7 mouse cellular contexts compared by ENCODE assay signal in genomic region chr9:106123599-106123998, GRCm38 (mm10). TPM values are rescaled to one million over a fixed set of nuclear protein-coding genes. Genes with fewer than 3 reads are reported as not detected.
A peak's percentile ranks its signal among the peaks of the same experiment; 100 is the strongest.
DNase-seq lines count a peak whose midpoint lies in the region; ATAC-seq and TF ChIP-seq lines count a peak whose summit lies in the region.

No protein-coding gene starts in this region.

- no peaks in the 10 kb centered on the region for H3K27me3 ChIP-seq in intestine, embryonic 15.5 days (replicated peaks)
- no peaks in the 10 kb centered on the region for H3K27me3 ChIP-seq in intestine, embryonic 16.5 days (replicated peaks; ENCODE audit: control insufficient read depth, insufficient read depth, low read length)
- H3K27me3 ChIP-seq in kidney, adult 2 months (replicated peaks; ENCODE audit: control insufficient read depth, insufficient read depth, low read length): no peaks in the 10 kb centered on the region

- H3K27ac ChIP-seq in intestine, embryonic 15.5 days: no peak overlapping the region
- no peak overlapping the region for H3K27ac ChIP-seq in intestine, embryonic 16.5 days (ENCODE audit: low read length)
- no peak overlapping the region for H3K27ac ChIP-seq in kidney, adult 2 months (ENCODE audit: insufficient read depth, low read depth, low read length)

- H3K36me3 ChIP-seq in intestine, embryonic 15.5 days: no peaks in the 10 kb centered on the region
- H3K36me3 ChIP-seq in intestine, embryonic 16.5 days (ENCODE audit: control insufficient read depth, insufficient read depth, low read length): no peaks in the 10 kb centered on the region
- no peaks in the 10 kb centered on the region for H3K36me3 ChIP-seq in kidney, adult 2 months (ENCODE audit: control insufficient read depth, insufficient read depth, low read length)

- TF ChIP-seq POLR2A in kidney, adult 2 months (IDR thresholded peaks at IDR 0.05; ENCODE audit: low read depth, low read length): no peak

- WGBS in intestine, embryonic 15.5 days: 49% methylated on average over 4 of the region's 4 CpGs
- 52% methylated on average over 4 of the region's 4 CpGs for WGBS in intestine, embryonic 16.5 days
- 46% methylated on average over 4 of the region's 4 CpGs for WGBS in kidney, adult 2 months

- H3K9ac ChIP-seq in intestine, embryonic 15.5 days: no peak overlapping the region
- no peak overlapping the region for H3K9ac ChIP-seq in intestine, embryonic 16.5 days (ENCODE audit: low read depth, low read length)

- peak; percentile 79 for TF ChIP-seq CTCF in kidney, adult 2 months (conservative IDR thresholded peaks at IDR 0.05; ENCODE audit: insufficient read depth, insufficient read length, low read depth, low read length)

- H3K4me1 ChIP-seq in intestine, embryonic 15.5 days (replicated peaks): no peaks in the 10 kb centered on the region; the same call in 1 of the 2 replicates
- no peaks in the 10 kb centered on the region for H3K4me1 ChIP-seq in intestine, embryonic 16.5 days (ENCODE audit: control insufficient read depth, insufficient read depth, low read length)
- H3K4me1 ChIP-seq in kidney, adult 2 months (ENCODE audit: control insufficient read depth, insufficient read depth, low read length): no peaks in the 10 kb centered on the region

- H3K9me3 ChIP-seq in intestine, embryonic 15.5 days: no peaks in the 10 kb centered on the region
- no peaks in the 10 kb centered on the region for H3K9me3 ChIP-seq in intestine, embryonic 16.5 days (ENCODE audit: control insufficient read depth, low read length)

- H3K4me3 ChIP-seq in intestine, embryonic 15.5 days (replicated peaks): no peak overlapping the region
- H3K4me3 ChIP-seq in intestine, embryonic 16.5 days (ENCODE audit: low read length): no peak overlapping the region
- H3K4me3 ChIP-seq in kidney, adult 2 months (ENCODE audit: insufficient read depth, low read depth, low read length): no peak overlapping the region

- H3K4me2 ChIP-seq in intestine, embryonic 15.5 days (replicated peaks): no peak overlapping the region
- H3K4me2 ChIP-seq in intestine, embryonic 16.5 days (ENCODE audit: low read depth, low read length): no peak overlapping the region

- peak; percentile 28; the same call in 1 of the 2 replicates for ATAC-seq in intestine, embryonic 15.5 days
- ATAC-seq in intestine, embryonic 16.5 days: no peak

- DNase-seq in ES-CJ7 (ENCODE audit: low read depth, low spot score): peak; percentile 61
- peak; percentile 51 for DNase-seq in adrenal gland, postnatal 10 days
- DNase-seq in kidney, adult 2 months: peak; percentile 52
- peak; percentile 57 for DNase-seq in naive thymus-derived CD4-positive, alpha-beta T cell, adult 2 months (ENCODE audit: low read depth)
- no peak for DNase-seq in Muller cell, postnatal 12 days (ENCODE audit: inconsistent ontology term)

RNA-seq across cellular contexts. Expression of gene Col6a4, which starts 27.0 kb away (rescaled TPM):
- polyA plus RNA-seq in intestine, embryonic 15.5 days (2015; fragmentation: Nextera tagmentation; extraction: Ambion mirVana): 66.7 and 76.7 TPM in 2 replicates
- polyA plus RNA-seq in intestine, embryonic 16.5 days (2015; fragmentation: Nextera tagmentation; extraction: Ambion mirVana): 72.7 and 83.0 TPM in 2 replicates
- 1 to 10 TPM in 1 of 2 experiments, under 1 TPM in 1; 0.96 to 1.7 TPM for total RNA-seq in adrenal gland, postnatal 10 days (2021)
- polyA plus RNA-seq in kidney, adult 2 months (2012; rRNA removed): 0.59 and 0.62 TPM in 2 replicates

RNA-seq across cellular contexts. Expression of gene Glyctk, which starts 34.3 kb away (rescaled TPM):
- 3.4 and 4.3 TPM in 2 replicates for polyA plus RNA-seq in intestine, embryonic 15.5 days (2015; fragmentation: Nextera tagmentation; extraction: Ambion mirVana)
- polyA plus RNA-seq in intestine, embryonic 16.5 days (2015; fragmentation: Nextera tagmentation; extraction: Ambion mirVana): 8.6 and 10.8 TPM in 2 replicates
- 10 to 100 TPM; 15.7 to 23.2 TPM for total RNA-seq in adrenal gland, postnatal 10 days (2021)
- polyA plus RNA-seq in kidney, adult 2 months (2012; rRNA removed): 168 and 212 TPM in 2 replicates

RNA-seq across cellular contexts. Expression of gene Wdr82, which starts 47.1 kb away (rescaled TPM):
- polyA plus RNA-seq in intestine, embryonic 15.5 days (2015; fragmentation: Nextera tagmentation; extraction: Ambion mirVana): 16.5 and 19.0 TPM in 2 replicates
- 12.4 and 12.8 TPM in 2 replicates for polyA plus RNA-seq in intestine, embryonic 16.5 days (2015; fragmentation: Nextera tagmentation; extraction: Ambion mirVana)
- 10 to 100 TPM; 72.1 to 87.6 TPM for total RNA-seq in adrenal gland, postnatal 10 days (2021)
- 37.6 and 38.9 TPM in 2 replicates for polyA plus RNA-seq in kidney, adult 2 months (2012; rRNA removed)

Comparison
In these comparisons a context has a peak if more than half of its experiments do, and no peak if none do; other contexts are left out.
1. RNA of gene Col6a4, which starts 27.0 kb away (polyA plus RNA-seq): 72.7 to 83.0 TPM in intestine, embryonic 16.5 days and 66.7 to 76.7 TPM in intestine, embryonic 15.5 days; 0.59 to 0.62 TPM in kidney, adult 2 months; every median in the first group is over 10 times any median in the second.
2. RNA of gene Glyctk, which starts 34.3 kb away (polyA plus RNA-seq): 168 to 212 TPM in kidney, adult 2 months; 8.6 to 10.8 TPM in intestine, embryonic 16.5 days and 3.4 to 4.3 TPM in intestine, embryonic 15.5 days; every median in the first group is over 10 times any median in the second.